Mouse (Mus musculus) kidney, postnatal 10 days (tissue): ENCODE data around the gene Clca3a1.

Source experiments
- DNase-seq: peaks from one replicate; pipeline ENCODE4 v3.0.0; 2021; ENCODE audit warnings: mixed read lengths

Gene Clca3a1

DNA sequence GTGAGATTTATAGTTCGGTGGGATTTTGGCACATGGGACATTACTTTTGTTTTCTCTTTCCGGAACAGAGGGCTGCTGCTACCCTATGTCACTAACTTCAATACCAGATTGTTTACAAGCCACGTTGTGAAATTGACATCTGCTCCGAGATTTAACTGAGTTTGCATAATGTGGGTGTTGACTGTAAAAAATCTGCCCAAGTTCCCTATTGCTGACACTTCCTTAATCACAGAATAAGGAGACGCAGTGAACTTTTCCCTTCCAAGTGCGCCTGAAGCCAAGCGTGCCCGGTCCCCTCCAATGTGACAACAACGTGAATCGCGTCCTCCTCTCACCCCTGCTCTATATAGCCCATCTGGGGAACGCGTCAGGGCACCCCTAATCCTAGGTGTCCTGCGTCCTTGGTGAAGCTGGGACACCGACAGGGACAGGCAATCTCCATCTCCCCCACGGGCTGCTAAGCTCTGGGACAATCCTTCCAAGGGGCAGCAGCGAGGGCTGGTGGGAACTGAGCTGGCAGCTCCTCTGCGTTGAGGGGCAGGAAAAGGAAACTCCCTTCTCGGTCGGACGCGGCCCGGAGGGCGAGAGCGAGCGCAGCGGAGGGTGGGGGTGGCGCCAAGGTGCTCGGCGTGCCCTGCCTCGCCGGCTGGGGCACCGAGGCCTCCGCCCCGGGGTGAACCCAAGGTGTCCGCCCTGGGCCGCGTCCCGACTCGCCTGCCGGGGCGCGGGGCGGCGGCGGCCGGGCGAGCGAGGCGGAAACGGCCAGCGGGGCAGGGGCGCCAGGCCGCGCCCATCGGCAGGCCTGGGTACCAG lies 41.5 kb downstream of the Clca3a1 start:
- peak; percentile 77 for DNase-seq

DNA sequence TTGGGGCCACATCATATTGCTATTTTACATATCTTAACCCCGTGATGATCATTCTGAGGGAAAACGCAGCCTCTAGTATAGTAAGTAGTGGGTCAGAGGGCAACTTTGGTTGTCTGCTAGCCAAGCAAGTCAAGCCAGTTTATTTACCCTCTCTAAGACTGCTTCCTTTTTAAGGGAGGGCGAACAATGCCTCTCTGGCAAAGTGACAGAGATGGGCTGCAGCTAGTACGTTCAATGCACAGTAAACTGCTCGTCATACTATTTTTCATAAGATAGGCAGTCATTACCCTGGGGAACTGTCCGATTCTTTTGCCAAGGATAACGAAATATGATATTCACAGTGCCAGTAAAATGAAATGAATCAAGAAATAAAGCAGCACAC lies 42.1 kb downstream of the Clca3a1 start:
- DNase-seq: peak; percentile 63

DNA sequence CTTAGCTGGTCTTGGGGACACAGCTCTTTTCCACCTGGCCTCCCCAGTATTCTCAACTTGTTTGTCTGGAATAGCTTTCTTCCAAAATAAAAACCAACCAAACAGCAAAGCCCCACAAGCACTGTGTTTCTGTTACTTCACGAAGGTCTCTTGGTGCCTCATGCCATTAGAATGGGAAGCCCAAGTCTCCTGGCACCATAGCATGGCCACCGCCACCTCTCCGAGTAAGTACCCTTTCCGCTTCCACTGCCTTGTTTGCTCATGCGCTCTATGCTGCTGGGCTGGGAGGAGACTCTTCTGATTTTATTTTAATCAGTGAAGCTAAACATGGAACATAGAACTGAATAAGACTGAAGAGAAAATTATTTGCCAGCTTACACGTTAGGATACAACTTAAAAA lies 42.9 kb downstream of the Clca3a1 start:
- peak; percentile 26 for DNase-seq

DNA sequence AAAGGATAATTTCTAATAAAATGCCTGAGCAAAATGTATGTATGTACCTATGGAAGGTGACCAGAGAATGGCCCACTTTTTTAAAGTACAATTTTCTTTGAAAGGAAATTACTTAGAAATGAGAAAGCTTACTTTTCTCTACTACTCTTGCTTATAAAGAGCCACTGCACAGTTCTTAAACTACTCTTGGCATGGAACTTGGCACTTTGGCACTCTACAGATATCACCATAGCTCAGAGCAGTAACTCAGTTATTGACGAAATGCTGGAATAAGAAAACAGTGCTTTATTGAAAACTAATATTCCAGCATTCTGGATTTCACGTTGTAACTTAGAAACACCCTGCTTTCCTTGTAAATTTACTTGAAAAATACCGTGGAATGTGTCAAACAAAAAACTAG lies 43.7 kb downstream of the Clca3a1 start:
- DNase-seq: no peak

DNA sequence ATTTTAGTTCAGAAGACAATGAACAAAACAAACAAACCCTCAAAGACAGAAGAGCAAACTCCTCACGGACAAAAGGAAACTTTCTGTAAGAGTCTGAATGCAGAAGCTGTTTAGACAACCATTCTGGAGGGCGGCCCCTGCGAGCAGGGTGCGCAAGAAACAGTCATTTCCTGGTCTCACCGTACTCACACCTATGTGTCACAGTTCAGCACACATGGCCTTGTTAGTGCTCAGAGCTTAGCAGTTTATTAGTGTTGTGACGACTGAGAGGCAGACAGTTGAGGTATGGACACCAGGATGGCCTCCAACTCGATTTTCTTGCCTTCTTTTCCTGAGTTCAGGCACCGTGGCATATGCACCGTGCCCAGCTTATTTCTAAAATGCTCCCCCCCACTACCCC lies 44.9 kb downstream of the Clca3a1 start:
- no peak for DNase-seq

DNA sequence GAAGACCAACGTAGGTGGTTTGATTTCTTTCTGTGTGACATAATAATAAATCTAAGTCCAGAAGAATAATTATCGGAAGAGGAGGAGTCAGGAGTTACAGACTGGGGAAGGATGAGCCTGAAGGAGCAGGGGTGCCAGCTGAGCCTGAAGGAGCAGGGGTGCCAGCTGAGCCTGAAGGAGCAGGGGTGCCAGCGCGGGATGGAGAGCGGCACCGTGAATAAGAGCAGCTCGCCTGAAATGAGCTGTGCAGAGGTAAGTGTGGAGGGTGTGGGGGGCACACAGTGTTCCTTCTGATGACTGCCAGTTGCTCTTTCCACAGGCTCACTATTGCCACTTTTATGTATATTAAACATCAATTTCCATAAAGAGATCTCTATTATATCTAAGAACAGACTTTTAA lies 45.7 kb downstream of the Clca3a1 start:
- DNase-seq: no peak

DNA sequence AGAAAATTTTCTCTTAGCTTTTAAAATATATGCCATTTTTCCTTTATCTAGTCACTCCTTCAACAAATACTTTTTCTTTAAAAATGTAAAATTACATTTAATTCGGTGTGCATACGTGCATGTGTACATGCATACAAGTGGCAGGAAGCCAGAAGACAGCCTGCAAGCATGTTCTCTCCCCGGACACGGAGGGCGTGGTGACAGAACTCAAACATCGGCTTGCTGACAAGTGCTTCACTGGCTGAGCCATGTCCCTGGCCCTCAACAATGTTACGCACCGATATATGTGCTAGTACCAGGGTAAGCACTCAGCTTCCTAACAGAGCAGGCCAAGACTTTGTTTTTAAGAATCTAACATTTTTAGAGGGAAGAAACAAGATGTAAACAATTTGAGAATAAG lies 46.2 kb downstream of the Clca3a1 start:
- no peak for DNase-seq

DNA sequence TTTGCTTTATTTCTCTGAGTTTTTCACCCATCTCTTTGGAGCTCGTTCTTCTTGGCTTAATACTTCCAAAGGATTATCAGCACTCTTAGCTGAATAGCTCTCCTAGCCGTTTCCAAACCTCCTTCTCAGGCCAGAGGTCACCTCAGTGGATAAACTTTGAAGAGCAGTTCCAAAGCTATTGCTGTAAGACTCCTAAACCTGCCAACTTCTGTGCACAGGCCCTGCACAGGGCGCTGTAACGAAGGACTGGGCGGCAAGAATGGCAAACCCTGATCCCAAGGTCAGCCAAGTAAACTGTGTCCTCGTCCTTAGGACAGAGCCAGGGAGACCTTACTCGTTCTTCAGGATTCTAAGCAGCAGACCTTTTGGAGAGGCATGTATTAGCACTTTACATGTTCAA lies 46.7 kb downstream of the Clca3a1 start:
- peak; percentile 25 for DNase-seq

DNA sequence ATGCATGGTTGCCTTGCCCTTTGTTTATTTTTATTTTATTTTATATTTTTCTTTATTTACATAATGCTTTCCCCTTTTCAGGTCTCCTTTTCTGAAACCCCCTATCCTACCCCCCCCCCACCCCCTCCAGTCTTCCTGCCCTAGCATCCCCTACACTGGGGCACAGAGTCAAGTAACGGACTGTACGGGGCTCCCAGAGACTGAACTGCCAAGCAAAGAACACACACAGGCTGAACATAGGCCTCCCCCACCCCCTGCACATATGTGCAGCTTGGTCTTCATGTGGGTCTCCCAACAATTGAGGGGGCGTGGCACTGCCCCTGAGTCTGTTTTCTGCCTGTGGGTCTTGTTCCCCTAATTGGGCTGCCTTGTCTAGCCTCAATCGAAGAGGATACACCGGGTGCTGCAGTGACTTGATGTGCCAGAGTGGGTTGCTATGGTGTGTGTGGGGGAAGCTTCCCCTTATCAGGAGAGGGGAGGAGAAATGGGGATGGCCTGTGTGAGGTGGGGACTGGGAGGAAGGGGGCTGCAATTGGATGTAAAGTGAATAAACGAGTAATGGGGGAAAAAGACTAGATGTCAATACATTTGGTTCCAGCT lies 49.1 kb downstream of the Clca3a1 start:
- no peak for DNase-seq

DNA sequence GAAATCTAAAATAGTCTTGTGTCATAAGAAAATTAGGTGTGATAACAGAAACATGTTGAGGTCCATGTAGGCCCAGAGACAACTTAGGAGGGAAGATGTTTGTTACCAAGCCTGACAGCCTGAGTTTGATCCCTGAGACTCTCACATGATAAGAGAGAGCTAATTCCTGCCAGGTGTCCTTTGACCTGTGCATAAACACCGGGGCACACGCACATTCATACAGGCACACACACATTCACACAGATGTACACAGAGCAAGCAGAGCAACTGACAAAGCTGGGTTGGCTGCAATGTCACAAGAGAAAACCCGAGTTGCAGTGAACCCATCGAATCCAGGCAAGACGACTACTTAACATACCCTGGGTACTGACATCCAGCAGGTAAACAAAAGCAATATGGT lies 52.2 kb downstream of the Clca3a1 start:
- DNase-seq: no peak

DNA sequence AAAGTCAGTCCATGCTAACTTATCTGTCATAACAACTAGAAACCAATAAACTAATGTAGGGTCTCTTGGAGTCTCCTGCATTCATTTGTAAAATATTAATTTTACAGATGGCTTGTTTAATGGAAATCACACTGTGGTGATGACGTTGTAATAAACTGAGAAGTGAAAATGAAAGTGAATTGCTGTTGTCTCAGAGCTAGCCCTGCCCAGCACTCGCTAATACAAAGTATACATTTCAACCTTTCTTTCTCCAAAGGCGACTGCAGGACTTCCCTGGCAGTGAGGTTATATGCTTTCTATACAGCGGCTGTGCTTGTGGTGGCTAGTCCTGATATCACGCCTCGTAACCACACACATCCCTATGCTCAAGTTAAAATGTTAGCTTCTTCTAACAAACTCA lies 56.8 kb downstream of the Clca3a1 start:
- DNase-seq: no peak

DNA sequence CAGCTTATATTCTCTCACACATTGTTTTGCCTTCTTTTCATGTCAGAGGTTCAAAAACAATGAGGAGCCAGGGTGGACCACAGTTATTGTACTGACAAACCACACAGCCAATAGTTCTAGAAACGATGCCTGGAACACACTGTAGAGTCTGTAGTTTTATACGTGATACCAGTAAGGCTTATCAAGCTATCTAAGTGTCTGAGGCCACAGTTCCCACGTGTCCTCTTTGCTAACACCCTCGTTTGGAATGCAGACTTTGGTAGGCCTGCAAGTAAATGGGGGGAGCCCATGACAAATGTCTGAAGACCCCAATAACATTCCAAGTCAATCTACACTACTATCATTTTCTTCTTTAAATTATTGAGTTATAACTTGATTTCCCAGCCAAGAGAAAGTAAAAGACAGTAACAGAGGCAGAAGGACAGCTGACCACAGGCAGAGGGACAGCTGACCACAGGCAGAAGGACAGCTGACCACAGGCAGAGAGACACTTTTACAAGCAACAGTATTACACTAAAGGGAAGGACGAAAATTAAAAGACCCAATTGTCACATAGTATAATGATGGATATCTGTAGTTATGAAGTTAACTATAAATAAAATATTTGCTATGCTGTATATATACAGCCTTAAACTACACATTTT lies 61.9 kb downstream of the Clca3a1 start:
- DNase-seq: no peak

DNA sequence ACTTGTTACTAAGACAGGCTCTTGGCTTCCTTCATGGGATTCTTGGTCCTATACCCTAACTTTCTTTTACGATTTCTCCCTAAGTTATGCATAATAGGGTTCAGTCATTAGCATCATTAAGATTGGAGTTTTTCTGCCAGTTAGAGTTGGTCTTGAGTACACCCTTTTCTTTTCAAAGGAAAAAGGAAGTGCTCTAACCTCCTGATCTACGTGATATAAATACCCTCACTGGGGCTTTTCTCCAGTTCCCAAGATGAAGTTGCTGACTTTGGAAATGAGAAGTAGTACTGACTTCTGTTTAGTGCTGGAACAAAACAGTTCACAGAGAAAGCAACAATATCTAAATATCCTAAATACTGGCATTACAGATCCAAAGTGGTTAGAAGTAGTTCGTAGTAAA lies 62.8 kb downstream of the Clca3a1 start:
- no peak for DNase-seq

DNA sequence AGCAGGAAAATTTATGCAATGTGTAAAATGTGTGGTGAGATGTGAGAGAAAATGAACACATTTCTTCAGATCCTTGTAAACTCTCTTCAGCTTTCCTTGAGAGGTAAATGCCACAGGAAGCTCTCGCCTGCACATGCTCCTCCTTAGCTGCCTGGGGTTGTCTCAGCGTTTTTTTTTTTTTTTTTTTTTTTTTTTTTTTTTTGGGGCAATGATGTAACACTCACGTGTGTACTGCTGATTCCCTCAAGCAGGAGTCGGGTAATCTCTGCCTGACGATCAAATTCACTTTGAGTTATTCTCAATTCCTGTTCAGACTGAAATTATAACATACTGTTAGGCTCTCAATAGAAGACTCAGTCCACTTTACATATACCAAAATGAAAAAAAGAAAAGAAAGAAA lies 63.6 kb downstream of the Clca3a1 start:
- DNase-seq: no peak

DNA sequence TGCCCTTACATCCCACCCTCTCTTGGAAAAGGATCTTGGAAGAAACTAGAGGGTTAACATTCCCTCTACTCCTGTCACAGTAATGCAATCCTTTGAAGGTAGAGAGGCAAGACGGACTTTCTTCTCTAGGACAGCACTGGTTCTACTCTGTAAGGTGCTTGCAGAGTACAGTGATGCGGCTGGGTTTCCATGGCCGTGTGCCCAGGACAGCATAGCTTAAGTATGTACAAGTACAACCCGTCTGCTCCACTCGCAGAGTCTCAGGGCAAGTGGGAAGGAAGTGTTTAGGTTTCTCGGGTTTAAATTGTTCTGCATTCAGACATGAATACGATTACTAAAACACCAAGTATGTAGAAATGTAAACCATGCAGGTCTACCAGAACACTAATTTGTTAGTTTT lies 65.8 kb downstream of the Clca3a1 start:
- no peak for DNase-seq

DNA sequence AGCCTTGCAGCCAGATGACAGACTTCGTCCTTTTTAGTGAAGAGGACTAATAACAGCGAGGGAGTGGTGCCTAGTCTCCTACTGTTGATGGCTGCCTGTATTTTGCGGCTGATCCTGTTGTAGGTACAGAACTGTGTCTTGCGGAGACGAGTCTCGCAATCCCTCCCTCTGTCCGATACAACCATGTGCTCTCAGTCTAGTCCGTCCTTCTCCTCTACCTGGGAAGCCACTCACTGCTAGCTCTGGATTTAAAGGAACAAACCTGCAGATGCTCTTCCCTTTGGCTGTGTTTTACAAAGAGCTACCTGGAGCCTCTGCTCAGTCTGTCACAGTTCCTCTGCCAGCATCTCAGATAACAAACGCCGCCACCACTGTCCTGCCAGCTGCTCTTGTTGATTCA lies 66.7 kb downstream of the Clca3a1 start:
- DNase-seq: no peak

DNA sequence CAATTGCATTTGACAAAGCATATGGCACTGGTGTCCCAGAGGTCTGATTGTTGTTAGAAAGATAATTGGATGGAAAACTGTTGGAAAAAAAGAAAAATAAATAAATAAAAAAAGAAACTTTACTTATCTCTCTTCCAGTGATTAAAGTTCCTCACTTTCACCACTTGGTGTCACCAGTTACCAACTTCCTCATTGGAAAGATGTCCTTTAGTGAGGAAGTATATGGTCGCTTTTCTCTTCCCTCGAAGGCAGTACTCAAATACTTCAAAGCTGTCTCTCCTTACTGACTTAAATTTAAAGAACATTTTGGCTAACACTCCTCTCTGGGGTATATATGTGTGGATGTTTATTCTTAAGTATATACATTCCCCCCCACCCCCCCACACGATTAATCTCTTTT lies 68.7 kb downstream of the Clca3a1 start:
- DNase-seq: no peak

DNA sequence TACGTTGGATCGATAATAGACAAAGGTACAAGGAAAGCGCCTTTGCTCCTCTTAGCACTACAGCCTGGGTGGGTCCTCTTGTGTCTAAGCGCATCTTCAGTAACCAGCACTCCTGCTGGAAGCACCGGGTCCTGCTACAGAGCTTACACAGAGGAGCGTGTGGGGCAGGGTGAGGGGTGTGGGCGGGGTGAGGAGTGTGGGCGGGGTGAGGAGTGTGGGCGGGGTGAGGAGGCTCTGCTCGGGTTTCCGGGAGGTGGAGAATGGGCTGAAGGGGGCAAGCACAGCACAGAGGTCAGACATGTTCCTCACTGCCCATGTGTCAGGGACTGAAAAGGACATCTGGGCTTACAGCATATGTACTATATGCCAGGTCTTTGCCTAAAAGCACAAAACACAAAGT lies 71.5 kb downstream of the Clca3a1 start:
- peak; percentile 53 for DNase-seq

DNA sequence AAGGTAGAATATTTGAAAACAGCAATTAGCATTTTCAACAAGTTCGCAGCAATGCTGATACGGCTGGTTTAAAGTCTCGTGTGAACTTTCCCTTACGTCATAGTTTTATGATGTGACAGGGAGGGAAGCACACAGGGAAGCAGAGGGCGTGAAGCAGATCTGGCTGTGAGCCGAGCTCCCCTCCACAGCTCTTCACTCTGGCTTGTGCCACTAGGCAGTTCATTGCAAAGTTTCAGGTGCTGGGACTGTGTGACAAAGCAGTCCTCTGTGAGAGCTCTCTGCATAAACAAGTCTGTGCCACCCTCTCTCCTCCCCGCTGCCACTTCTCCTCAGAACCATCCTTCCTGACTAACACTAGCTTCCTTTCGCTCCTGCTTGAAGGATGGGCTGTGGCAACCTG lies 72.5 kb downstream of the Clca3a1 start:
- DNase-seq: no peak

DNA sequence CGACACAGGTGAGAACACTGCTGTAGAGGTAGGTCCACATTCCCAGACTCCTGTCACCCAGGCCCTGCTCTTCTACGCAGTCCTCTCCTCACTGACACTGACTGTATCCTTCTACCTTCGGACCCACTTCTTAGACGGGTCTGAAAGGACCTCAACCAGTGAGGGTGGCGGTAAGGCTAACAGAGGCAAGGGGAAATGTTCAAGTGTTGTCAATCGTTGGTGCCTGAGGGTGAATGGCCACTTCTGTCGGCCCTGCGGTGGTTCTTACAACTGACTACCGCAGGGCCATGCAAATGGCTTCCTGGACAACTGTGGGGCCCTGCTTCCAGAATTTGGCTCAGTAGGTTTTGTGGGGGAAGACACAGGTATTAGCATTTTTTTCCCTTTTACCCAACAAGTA lies 73.2 kb downstream of the Clca3a1 start:
- DNase-seq: no peak

DNA sequence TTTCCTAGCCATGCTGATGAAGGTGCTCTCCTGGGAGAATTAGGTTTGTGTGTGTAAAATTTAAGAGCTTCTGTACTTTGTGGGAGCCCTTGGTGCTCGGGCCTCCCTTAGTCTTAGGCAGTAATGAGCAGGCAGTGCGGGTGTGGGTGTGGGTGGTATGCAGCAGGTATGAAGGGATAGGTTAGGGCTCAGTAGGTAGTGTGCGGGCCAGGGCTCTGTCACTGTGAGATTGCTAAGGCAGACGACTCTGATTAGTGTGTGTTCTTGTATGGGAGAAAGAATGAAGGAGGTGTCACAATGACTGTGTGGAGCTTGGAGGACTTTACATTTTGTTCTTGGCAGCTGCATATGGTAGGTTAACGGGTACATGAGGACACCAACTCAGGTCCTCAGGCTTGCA lies 74.6 kb downstream of the Clca3a1 start:
- DNase-seq: no peak

DNA sequence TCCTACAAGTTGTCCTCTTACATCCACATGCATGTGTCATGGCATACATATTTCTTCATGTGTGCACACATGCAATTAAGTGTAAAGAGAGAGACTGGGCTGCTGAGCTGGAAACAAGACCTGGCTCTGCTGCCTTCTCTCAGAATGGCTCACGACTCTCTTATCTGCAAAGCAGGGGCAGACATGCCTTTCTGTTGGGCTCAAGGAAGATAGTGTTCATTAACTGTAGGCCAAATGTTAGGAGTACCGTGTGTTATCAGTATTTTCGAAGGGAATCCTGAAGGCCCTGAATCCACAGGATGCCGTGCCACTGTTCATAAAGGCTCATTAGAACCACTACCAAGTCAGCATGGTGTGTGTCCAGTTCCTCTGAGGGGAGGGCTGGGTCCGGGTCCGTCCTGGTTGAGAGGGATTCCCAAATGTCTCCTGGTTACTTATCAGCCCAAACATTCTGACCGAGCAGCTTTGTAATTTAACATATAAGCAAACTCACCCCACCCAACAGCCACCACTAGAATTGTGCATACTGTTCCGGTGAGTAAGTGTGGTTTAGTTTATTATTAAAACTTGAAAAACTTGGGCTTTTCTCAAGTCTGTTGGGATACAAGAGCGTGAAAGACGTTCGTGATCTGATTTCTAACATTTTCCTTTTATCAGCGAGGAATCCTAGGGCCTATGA lies 77.5 kb downstream of the Clca3a1 start:
- no peak for DNase-seq

DNA sequence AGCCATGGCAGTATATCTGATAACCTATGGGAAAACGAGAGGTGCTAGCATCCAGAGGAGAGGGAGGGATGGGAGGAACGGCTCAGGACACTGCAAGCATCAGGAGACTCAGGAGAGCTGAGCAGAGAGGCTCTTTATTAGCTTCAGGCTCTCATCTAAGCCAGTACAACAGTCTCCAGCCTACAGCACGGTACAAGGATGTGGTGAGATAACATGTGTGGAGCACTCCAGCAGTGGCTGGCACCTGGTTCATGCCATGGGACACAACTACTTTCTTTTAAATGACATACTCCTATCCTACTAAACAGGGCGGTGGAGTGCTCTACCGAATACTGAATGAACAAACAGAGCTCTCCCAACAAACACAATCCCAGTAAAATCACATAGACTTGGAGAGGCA lies 79.2 kb downstream of the Clca3a1 start:
- no peak for DNase-seq

DNA sequence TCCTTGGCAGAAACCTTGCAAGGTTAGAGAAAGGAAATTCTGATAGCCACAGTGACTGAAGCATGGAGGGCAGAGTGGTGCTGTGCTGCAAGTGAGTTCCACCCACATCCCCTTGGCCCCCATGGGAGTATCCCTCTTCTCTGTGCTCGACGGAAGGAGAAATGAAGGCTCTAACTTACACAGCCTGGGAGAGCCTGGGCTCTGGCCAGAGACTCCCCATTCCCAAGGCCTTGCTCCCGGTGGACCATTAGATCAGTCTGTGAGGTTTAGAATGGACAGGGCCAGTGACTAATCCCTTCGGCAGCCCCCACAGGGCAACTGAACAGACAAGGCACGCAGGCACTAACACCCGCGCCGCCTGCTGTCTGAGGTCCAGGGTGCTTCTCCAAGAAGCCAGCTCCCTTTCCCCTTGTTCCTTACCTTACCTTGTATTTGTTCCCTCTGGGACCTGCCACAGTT lies 81.0 kb downstream of the Clca3a1 start:
- DNase-seq: no peak
